Mouse (Mus musculus) stomach, postnatal 0 days (tissue): ENCODE measurements around the gene Nox4. TPM values are rescaled to one million over a fixed set of nuclear protein-coding genes. Genes with fewer than 3 reads are reported as not detected.

ENCODE experiments used
- ATAC-seq: fragments of 200-750 bp; cut with Nextera tagmentation; 2 replicates; pipeline ENCODE4 v1.8.0; 2017; ENCODE audit not compliant: low FRiP score, low TSS enrichment
- DNase-seq: peaks from one replicate; pipeline ENCODE4 v3.0.0-alpha.2; 2016; ENCODE audit warnings: low spot score
- H3K27ac ChIP-seq: fragments of 300-500 bp; sonication (generic); replicated peaks from 2 replicates; pipeline ENCODE4 v1.5.1; 2014; ENCODE audit warnings: mild to moderate bottlenecking, control low read depth
- H3K27me3 ChIP-seq: fragments of 300-500 bp; sonication (generic); 2 replicates; pipeline ENCODE4 v1.6.1; 2014; ENCODE audit warnings: low read length; ENCODE audit not compliant: control insufficient read depth, insufficient read depth
- H3K36me3 ChIP-seq: fragments of 300-500 bp; sonication (generic); 2 replicates; pipeline ENCODE4 v1.6.1; 2014; ENCODE audit warnings: low read length, mixed read lengths; ENCODE audit not compliant: control insufficient read depth, insufficient read depth
- H3K4me1 ChIP-seq: fragments of 300-500 bp; sonication (generic); replicated peaks from 2 replicates; pipeline ENCODE4 v1.6.1; 2014; ENCODE audit warnings: antibody characterized with exemption; ENCODE audit not compliant: control insufficient read depth, insufficient read depth
- H3K4me2 ChIP-seq: fragments of 300-500 bp; sonication (generic); replicated peaks from 2 replicates; pipeline ENCODE4 v1.6.1; 2014; ENCODE audit warnings: low read depth, mild to moderate bottlenecking, control low read depth, moderate library complexity
- H3K4me3 ChIP-seq: fragments of 300-500 bp; sonication (generic); 2 replicates; pipeline ENCODE4 v1.5.1; 2014; ENCODE audit warnings: low read depth, low read length, control low read depth
- H3K9ac ChIP-seq: fragments of 300-500 bp; sonication (generic); 2 replicates; pipeline ENCODE4 v1.6.1; 2014; ENCODE audit warnings: mild to moderate bottlenecking, low read length, control low read depth, mixed read lengths
- H3K9me3 ChIP-seq: fragments of 300-500 bp; sonication (generic); 2 replicates; pipeline ENCODE4 v1.6.1; 2016; ENCODE audit warnings: low read length; ENCODE audit not compliant: control insufficient read depth
- CTCF ChIP-seq: IDR thresholded peaks from 2 replicates; pipeline ENCODE4 v1.5.1; 2016; ENCODE audit warnings: antibody characterized with exemption, low read depth, mild to moderate bottlenecking, moderate library complexity
- EP300 ChIP-seq: optimal IDR thresholded peaks from 2 replicates; pipeline ENCODE3; 2016; ENCODE audit warnings: antibody characterized with exemption
- WGBS: fragments of 180-500 bp; shearing (Covaris S2); extraction: QIAGEN DNeasy Blood & Tissue Kit; methylation state at CpG from one replicate; pipeline ENCODE4 v1.1.7; 2014; 5-methylcytosine and 5-hydroxymethylcytosine counted together
- polyA plus RNA-seq: library from polyadenylated mRNA; unstranded; fragments of >200 nt; fragmentation: Nextera tagmentation; extraction: Ambion mirVana; gene quantifications from 2 replicates; pipeline ENCODE4 v1.2.1, GENCODE M21; 2015

Nox4 gene
- 1.6 and 1.7 TPM in 2 replicates for polyA plus RNA-seq

GRCm38 (mm10) chr7:87245856-87246579, at the start of gene Nox4:
TSS of gene Nox4 (plus strand) at chr7:87246096.
- WGBS = 10% methylated on average over 17 of the region's 18 CpGs
- H3K27me3 ChIP-seq = no peaks in the 10 kb centered on the region
- peak within 1 kb of the TSS; percentile 65 for H3K27ac ChIP-seq
- H3K4me3 ChIP-seq = peak within 1 kb of the TSS; percentile 63
- H3K4me2 ChIP-seq = peak within 1 kb of the TSS; percentile 81
- H3K36me3 ChIP-seq = no peaks in the 10 kb centered on the region
- H3K9me3 ChIP-seq = no peaks in the 10 kb centered on the region
- ATAC-seq = no peak; the same call in 1 of the 2 replicates
- no peak for TF ChIP-seq CTCF
- TF ChIP-seq EP300 = no peak
- DNase-seq = no peak
- no peaks in the 10 kb centered on the region for H3K4me1 ChIP-seq
- H3K9ac ChIP-seq = peak within 1 kb of the TSS; percentile 67

DNA sequence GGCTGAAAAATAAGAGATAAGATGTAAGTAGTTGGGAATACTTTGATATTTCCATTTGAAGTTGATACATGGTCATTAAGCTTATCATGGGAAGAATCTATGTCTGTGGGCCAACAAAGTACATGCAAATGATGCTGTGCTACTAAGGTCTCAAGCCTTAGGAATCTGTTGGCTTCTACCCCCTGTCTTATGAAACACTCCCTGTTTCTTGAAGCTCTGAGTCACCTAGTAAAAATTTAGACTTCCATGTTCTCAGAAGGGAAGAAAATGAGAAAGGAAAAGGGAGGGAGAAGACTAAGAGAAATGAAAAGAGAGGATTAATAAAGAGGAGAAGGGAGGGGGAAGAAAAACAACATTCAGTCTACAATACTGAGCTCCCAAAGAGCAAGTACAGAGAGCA, 41.1 kb upstream of the Nox4 start:
- no peaks in the 10 kb centered on the region for H3K4me1 ChIP-seq
- no peaks in the 10 kb centered on the region for H3K9me3 ChIP-seq
- ATAC-seq = no peak
- H3K4me3 ChIP-seq = no peak overlapping the region
- H3K27ac ChIP-seq = no peak overlapping the region
- TF ChIP-seq EP300 (no peak), CTCF (no peak)
- DNase-seq = no peak
- no peak overlapping the region for H3K9ac ChIP-seq
- H3K4me2 ChIP-seq = no peak overlapping the region
- H3K36me3 ChIP-seq = no peaks in the 10 kb centered on the region
- no peaks in the 10 kb centered on the region for H3K27me3 ChIP-seq

- no peak overlapping the region for H3K4me2 ChIP-seq
- DNase-seq = no peak
- H3K9ac ChIP-seq = no peak overlapping the region
- no peaks in the 10 kb centered on the region for H3K9me3 ChIP-seq
- no peak for TF ChIP-seq EP300
- no peaks in the 10 kb centered on the region for H3K4me1 ChIP-seq
- no peak overlapping the region for H3K4me3 ChIP-seq
- no peak for ATAC-seq
- H3K27me3 ChIP-seq = no peaks in the 10 kb centered on the region
- H3K27ac ChIP-seq = no peak overlapping the region
- no peaks in the 10 kb centered on the region for H3K36me3 ChIP-seq
These were observed 24.2 kb upstream of the Nox4 start for GRCm38 (mm10) chr7:87221712-87222111.

DNA sequence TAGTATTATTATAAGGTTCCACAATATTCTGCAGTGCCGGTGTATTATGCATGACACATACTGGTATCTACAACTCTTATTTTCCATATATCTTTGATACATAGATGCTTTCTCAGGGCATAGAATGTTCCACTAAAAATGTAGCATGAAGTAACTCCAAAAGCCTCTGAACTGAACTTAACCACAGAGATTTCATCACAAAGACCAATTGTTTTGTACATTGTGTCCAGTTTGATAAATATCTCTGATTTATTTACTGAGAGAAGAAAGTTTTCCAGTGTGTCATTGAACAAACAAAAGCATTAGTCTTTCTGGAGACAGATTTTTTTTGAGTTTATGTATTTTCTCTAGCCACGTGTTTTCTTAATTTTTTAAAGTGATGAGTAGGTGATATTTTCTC, 23.1 kb upstream of the Nox4 start:
- H3K27me3 ChIP-seq = no peaks in the 10 kb centered on the region
- no peak overlapping the region for H3K27ac ChIP-seq
- DNase-seq = no peak
- no peak for TF ChIP-seq EP300
- no peak for TF ChIP-seq CTCF
- no peaks in the 10 kb centered on the region for H3K36me3 ChIP-seq
- no peak overlapping the region for H3K4me3 ChIP-seq
- ATAC-seq = no peak
- no peak overlapping the region for H3K9ac ChIP-seq
- H3K4me2 ChIP-seq = no peak overlapping the region
- no peaks in the 10 kb centered on the region for H3K4me1 ChIP-seq
- 73% methylated on average over 2 of the region's 2 CpGs for WGBS
- no peaks in the 10 kb centered on the region for H3K9me3 ChIP-seq

- H3K4me1 ChIP-seq = no peaks in the 10 kb centered on the region
- H3K36me3 ChIP-seq = no peaks in the 10 kb centered on the region
- TF ChIP-seq CTCF (no peak), EP300 (no peak)
- no peaks in the 10 kb centered on the region for H3K27me3 ChIP-seq
- no peak for ATAC-seq
- H3K9me3 ChIP-seq = no peaks in the 10 kb centered on the region
- WGBS = 43% methylated on average over 2 of the region's 2 CpGs
- H3K4me3 ChIP-seq = no peak overlapping the region
- H3K9ac ChIP-seq = no peak overlapping the region
- H3K27ac ChIP-seq = no peak overlapping the region
- no peak for DNase-seq
- no peak overlapping the region for H3K4me2 ChIP-seq
These were observed 20.3 kb upstream of the Nox4 start for GRCm38 (mm10) chr7:87225617-87226016.

DNA sequence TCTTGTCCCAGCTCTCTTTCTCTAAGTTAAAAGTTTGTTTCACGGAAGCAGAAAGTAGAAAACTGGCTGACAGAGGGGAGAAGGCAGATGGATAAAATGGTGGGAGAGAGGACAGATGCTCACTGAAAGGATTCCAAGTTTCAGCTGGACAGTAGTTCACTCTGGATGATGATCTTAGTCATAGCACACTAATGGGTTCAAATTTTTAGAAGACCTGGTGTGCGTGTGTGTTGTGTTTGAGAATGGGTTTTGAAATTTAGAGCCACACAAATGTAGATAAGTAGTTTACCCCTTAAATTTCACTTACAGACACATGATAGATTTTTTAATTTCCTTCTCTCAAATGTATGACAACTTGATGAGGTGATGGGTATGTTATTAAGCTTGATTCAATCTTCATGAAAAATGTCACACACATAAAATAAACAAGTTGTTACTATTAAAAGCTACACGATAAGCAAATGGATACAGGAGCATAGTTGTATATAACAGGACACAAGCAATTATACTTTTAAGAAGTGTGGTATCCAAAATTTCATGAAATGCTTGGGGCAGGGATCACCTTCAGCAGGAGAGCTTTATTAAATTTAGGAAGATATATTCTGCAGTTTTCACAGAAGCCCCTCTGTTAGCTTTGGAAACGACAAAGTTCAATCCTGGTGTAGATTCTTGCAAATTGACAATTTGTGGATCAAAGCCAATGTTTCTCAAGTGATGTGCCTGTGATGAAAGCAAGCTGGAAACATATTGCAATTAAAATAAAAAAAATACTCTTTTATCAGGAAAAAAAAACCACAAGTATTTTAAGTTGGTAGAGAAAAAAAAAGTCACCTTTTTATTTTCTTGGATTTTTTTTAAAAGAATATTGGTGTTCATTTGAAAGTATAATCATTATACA, 18.6 kb upstream of the Nox4 start:
- ATAC-seq = no peak
- TF ChIP-seq CTCF (no peak), EP300 (no peak)
- no peak overlapping the region for H3K27ac ChIP-seq
- no peaks in the 10 kb centered on the region for H3K27me3 ChIP-seq
- no peaks in the 10 kb centered on the region for H3K36me3 ChIP-seq
- no peak overlapping the region for H3K9ac ChIP-seq
- no peaks in the 10 kb centered on the region for H3K4me1 ChIP-seq
- H3K4me3 ChIP-seq = no peak overlapping the region
- H3K9me3 ChIP-seq = no peaks in the 10 kb centered on the region
- DNase-seq = no peak
- H3K4me2 ChIP-seq = no peak overlapping the region
- WGBS = 72% methylated on average over 4 of the region's 4 CpGs
